Mouse (Mus musculus): ENCODE measurements at regions not wholly inside any gene's neighbourhood (a gene's known extent, or its start where the extent isn't known, plus 50 kb on each side); places are given as distances from the start of the nearest gene placed in this dataset.

GRCm38 (mm10) chr14:67568896-67569743 is 1560.1 kb upstream of the Gulo start:
- DNase-seq (ENCODE audit: low spot score in 2 of 2): no peak
- intact Hi-C loops (cut with DNase I): no loop called here

DNA sequence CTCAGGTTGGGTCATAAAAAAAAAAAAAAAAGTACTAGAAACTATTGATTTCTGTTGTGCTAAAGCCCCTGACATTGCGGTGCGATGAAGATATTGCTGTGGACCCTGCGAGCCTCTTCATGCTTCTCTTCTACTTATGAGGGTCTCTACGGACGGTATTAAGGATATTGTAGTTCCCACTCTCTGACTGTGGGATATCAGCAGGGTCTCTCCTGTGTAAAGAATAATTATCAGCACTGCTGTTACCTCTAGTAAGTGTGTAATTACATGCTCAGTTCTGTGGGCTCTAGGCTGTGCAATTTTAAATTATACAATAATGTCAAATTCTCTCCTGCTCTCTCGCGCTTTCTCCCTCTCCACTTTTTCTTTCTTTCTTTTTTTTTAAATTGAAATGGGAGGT is 1545.9 kb upstream of the Gulo start:
- DNase-seq (ENCODE audit: low spot score in 2 of 2): no peak
- intact Hi-C loops (cut with DNase I): no loop called here

DNA sequence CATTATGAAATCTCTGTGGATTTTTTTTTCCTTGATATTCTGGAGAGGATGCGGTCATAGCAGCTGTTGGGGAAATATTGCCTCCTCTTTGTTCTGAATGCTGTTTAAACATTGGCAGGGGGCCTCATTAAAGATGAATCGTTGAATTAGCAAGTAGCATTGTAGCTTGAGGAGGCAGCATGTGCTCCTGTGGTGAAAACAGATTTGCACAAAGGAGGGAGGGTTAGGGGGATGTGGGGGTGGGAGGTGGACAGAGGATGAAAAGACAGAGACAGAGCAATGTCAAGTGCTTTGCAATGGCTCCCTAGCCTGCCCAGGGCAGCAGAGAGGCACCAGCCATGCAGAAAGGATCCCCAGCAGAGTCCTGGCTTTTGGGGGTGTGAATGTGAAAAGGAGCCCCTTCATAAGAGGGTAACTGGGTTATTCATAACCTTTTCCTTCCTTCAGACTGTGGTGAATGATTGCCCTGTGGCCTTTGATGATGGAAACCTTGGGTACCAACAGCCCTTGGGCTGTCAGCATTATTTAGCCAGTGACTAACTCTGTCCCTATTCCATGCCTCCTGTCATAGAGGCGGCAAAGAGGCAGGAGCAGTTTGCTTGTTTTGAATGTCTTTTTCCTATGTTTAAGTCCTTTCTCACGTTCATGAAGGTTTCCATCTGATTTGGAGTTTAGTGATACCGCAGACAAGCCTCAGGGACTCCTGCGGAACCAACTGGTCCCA is 1541.6 kb upstream of the Gulo start:
- intact Hi-C loops (cut with DNase I): no loop called here
- no peak for DNase-seq (ENCODE audit: low spot score in 2 of 2)

DNA sequence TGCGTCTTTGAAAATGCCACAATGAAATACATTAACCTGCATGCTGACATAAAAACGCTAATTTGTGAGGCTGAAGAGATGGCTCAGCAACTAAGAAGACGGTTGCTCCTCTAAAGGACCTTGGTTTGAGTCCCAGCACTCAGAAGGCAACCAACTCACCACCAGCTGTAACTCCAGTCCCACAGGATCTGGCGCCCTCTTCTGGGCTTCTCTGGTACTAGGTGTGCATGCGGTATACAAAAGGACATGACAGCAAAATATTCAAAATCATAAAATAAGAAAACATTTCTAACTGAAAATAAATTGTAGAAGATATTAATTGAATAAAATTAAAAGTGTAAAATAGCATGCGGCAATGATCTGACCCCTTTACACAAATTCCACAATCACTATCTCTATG is 1539.7 kb upstream of the Gulo start:
- DNase-seq (ENCODE audit: low spot score in 2 of 2): no peak
- intact Hi-C loops (cut with DNase I): no loop called here

- intact Hi-C loops (cut with DNase I): no loop called here
- DNase-seq (ENCODE audit: low spot score in 2 of 2): no peak
Observed at GRCm38 (mm10) chr14:67545036-67545435, 1536.0 kb upstream of the Gulo start.

- DNase-seq (ENCODE audit: low spot score in 2 of 2): peak in 1 of 2 experiments; percentile 5
- intact Hi-C loops (cut with DNase I): no loop called here
Observed at GRCm38 (mm10) chr14:67541271-67541711, 1532.3 kb upstream of the Gulo start.

GRCm38 (mm10) chr14:67538696-67539095 is 1529.7 kb upstream of the Gulo start:
- no peak for DNase-seq (ENCODE audit: low spot score in 2 of 2)
- intact Hi-C loops (cut with DNase I): no loop called here

- intact Hi-C loops (cut with DNase I): no loop called here
- peak; percentile 34 to 52 for DNase-seq (ENCODE audit: low spot score in 2 of 2)
Observed at GRCm38 (mm10) chr14:67536787-67537659, 1528.0 kb upstream of the Gulo start.

DNA sequence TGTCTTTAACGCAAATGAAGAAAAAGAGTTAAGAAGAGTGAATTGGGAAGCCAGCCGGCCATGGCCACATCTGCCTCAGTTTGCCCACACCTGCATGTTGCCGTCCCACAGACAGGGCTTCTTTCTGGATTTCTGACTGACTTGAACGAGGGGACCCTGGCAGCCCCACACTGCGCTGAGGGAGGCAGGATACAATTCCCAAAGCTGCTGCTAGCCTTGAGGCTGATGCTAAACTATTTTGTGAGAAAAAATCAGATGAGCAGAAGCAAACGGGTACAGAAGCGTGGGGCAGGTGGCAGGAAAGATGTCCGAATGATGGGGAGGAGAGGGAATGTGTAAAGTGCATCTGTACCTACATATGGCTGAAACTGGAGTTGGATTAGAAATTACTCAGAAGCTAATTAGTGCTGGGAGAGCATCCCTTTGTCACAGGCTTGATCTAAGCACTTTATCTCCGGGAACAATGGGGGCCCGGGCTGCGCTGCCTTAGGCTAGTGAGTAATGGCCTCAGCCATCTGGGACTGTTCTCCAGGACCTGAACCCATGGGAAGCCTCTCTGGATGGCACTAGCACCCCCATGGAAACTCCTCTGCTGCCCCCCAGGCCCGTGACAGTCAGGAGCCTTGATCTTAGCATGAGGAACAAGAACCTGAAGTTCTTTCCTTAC is 1497.9 kb upstream of the Gulo start:
- no peak for DNase-seq (ENCODE audit: low spot score in 2 of 2)
- intact Hi-C loops (cut with DNase I): no loop called here

- intact Hi-C loops (cut with DNase I): no loop called here
- peak in 1 of 2 experiments; percentile 3 for DNase-seq (ENCODE audit: low spot score in 2 of 2)
Observed at GRCm38 (mm10) chr14:67492086-67492485, 1483.1 kb upstream of the Gulo start.

DNA sequence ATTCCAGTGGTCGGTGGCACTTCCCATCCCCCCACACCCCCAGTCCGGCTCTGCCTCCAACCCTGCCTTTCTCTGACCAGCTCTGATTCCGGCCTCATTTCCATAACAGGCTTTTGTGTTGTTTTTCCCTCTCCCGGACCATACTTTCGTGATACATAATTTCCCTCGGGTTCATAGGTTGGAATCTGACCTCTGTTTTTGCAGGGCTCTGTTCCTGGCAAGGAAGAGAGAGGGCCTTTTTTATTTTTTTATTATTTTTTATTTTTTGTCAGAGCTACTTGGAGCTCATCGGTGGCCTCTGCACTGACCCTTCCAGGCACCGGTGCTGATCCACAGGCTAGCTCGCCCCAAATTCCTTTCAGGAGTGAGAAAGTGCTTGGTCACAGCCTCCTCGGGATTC is 1477.7 kb upstream of the Gulo start:
- intact Hi-C loops (cut with DNase I): no loop called here
- DNase-seq (ENCODE audit: low spot score in 2 of 2): no peak

GRCm38 (mm10) chr14:67485449-67485800 is 1476.4 kb upstream of the Gulo start:
- peak in 1 of 2 experiments; percentile 16 for DNase-seq (ENCODE audit: low spot score in 2 of 2)
- intact Hi-C loops (cut with DNase I): no loop called here

DNA sequence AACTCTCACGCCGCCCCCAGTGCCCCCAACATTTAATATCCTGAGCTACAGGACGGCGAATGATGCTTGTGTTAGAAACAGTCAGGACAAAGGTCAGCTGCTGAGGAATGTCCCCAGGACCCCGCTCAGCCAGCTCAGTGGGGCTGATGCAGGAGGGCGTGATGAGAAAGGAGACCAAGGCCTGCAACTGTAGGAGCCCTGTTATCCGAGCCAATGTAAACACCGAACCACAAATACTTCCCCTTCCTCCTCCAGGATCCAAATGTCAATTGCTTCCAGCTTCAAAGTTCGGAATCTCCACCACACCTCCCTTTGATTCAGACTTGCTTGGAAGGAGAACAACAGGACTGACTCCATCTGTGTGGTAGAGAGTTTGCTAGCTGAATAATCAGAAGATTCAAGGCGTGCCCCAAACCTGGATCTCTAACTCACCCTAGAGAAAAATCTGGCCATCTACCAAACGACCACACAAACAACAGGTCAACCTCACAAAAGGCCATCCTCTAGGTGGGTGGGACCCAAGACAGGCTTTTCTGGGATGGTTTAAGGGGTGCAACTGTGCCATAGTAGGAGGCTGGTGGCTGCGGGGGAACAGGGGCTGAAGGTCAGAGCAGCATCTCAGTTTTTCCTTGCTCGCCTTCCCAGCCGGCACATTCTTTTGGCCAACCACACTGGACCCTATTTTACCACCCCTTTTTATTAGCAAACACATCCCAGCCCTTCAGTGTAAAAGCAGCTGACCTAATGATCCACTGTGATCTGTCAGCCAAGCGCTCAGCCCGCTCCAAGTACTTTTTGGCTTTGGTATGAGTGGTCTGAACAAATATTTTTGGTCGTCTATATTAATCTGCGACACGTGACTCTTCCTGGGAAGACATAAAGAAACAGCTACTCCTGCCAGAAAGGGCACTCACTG is 1475.8 kb upstream of the Gulo start:
- intact Hi-C loops (cut with DNase I): no loop called here

More for the DNA sequence above, 1475.8 kb upstream of the Gulo start:
- no peak for DNase-seq (ENCODE audit: low spot score in 2 of 2)
